Mouse (Mus musculus): ENCODE data around the gene Dis3. TPM values are rescaled to one million over a fixed set of nuclear protein-coding genes. Genes with fewer than 3 reads are reported as not detected.

The Dis3 gene
- 1.2 and 1.5 TPM in 2 replicates for polyA plus RNA-seq (2012; rRNA removed)

DNA sequence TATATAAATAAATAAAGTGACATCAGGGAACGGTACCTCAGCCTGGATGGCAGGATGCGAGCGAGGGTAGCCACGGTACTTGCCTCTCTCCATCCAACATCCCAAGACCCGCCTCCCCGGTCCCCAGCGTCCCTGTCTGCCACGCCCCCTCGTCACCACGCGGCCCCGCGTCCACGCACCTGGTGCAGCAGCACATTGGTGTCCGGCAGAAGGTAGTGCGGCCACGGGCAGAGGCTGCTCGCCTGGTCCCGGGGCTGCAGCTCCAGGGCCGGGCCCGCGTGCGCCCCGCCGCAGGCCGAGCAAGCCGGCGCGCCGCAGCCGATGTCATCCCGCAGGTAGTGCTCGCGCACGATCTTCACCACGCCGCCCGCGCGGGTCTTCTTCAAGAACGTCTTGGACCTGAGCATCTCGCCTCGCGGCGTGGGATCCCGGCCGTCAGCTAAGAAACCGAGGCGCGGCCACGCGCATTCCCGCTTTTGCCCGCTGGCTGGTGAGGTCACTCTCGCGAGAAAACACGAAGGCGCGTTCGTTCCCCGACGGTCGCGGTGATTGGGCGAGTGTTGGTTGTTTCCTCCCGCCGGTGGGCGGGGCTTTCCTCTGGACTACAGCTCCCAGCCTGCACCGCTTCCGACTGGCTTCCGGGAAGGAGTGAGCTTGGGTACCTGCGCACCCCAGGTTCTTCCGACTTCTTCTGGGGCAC is at the start of gene Dis3, which contains the start of gene Pibf1:
Gene Dis3 (minus strand): TSS at position 504 of the 700 bp plus-strand sequence.
Gene Pibf1 (plus strand): TSS at position 158 of the 700 bp plus-strand sequence.

DNA sequence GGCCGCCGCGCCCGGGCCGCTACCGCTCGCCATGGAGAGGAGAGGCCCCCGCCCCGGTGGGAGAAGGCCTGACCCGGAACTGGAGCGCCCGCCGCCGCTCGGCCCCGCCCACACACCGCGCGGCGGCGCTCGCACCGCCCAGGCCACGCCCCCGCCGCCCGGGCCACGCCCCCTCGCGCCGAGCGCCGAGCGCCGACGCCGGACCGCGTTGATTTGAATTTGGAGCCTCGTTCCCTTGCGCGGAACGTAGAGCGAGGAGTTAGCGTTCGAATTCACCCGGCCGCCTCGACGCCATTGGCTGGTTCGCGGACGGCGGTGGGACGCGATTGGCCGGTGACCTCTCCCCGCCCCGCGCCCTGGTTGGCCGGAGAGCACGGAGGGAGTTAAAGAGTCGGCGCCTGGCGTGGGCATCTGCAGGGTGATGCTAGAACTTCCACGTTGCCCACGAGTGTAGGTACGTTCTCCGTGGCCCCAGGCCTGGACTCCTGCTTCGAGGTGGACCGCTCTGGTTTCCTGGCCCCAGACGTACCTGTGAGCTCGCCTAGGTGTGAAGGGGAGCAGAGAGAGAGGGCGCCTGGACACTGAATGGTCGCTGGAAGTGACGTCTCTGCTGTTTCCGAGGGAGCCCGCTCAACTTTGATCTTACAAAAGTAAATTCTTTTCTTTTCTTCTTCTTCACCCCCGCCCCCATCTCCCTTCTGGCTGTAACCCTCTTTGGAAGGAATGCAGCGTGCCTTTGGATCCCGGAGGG is 53.4 kb downstream of the Dis3 start, which contains the start of the genes Mzt1 and Bora:
Gene Mzt1 (minus strand): TSS at position 104 of the 751 bp plus-strand sequence.
Gene Bora (plus strand): TSS at position 192 of the 751 bp plus-strand sequence.

Other genes starting within 250 kb of the Dis3 start
- gene Rpl36a-ps1, start 105.5 kb downstream of the Dis3 start, polyA plus RNA-seq (2012; rRNA removed): not detected in 2 replicates
- gene Mzt1, start 53.6 kb downstream of the Dis3 start, polyA plus RNA-seq (2012; rRNA removed): 1.7 and 2.2 TPM in 2 replicates
- gene Bora, start 53.5 kb downstream of the Dis3 start, polyA plus RNA-seq (2012; rRNA removed): 0.55 and 0.85 TPM in 2 replicates
- 0.39 and 0.71 TPM in 2 replicates for gene Pibf1, start 346 bp downstream of the Dis3 start, polyA plus RNA-seq (2012; rRNA removed)
- 41.2 and 49.5 TPM in 2 replicates for gene Klf5, start 198.9 kb upstream of the Dis3 start, polyA plus RNA-seq (2012; rRNA removed)

All from stomach, adult 2 months (tissue).